Mouse (Mus musculus) kidney, embryonic 15.5 days (tissue): Measurements from ENCODE around the gene Pla2g7. TPM values are rescaled to one million over a fixed set of nuclear protein-coding genes. Genes with fewer than 3 reads are reported as not detected.

ENCODE experiments used
- ATAC-seq: fragments of 200-750 bp; cut with Nextera tagmentation; replicated peaks from 2 replicates; pipeline ENCODE4 v1.8.0; 2017; ENCODE audit warnings: moderate TSS enrichment; ENCODE audit not compliant: low FRiP score
- H3K27ac ChIP-seq: fragments of 300-500 bp; sonication (generic); 2 replicates; pipeline ENCODE4 v1.5.1; 2015; ENCODE audit warnings: mild to moderate bottlenecking, inconsistent platforms
- H3K27me3 ChIP-seq: fragments of 300-500 bp; sonication (generic); 2 replicates; pipeline ENCODE4 v1.6.1; 2015; ENCODE audit warnings: inconsistent platforms
- H3K36me3 ChIP-seq: fragments of 300-500 bp; sonication (generic); 2 replicates; pipeline ENCODE4 v1.6.1; 2015; ENCODE audit warnings: inconsistent platforms
- H3K4me1 ChIP-seq: fragments of 300-500 bp; sonication (generic); 2 replicates; pipeline ENCODE4 v1.6.1; 2015; ENCODE audit warnings: inconsistent platforms
- H3K4me2 ChIP-seq: fragments of 300-500 bp; sonication (generic); 2 replicates; pipeline ENCODE4 v1.6.1; 2015; ENCODE audit warnings: moderate library complexity, mild to moderate bottlenecking, inconsistent platforms
- H3K4me3 ChIP-seq: fragments of 300-500 bp; sonication (generic); replicated peaks from 2 replicates; pipeline ENCODE4 v1.5.1; 2015; ENCODE audit warnings: mild to moderate bottlenecking, inconsistent platforms
- H3K9ac ChIP-seq: fragments of 300-500 bp; sonication (generic); 2 replicates; pipeline ENCODE4 v1.6.1; 2015; ENCODE audit warnings: mild to moderate bottlenecking, inconsistent platforms
- H3K9me3 ChIP-seq: fragments of 300-500 bp; sonication (generic); replicated peaks from 2 replicates; pipeline ENCODE4 v1.6.1; 2016; ENCODE audit warnings: inconsistent platforms
- WGBS: fragments of 180-500 bp; shearing (Covaris S2); methylation state at CpG from one replicate; pipeline ENCODE4 v1.1.7; 2015; ENCODE audit warnings: mixed read lengths; 5-methylcytosine and 5-hydroxymethylcytosine counted together
- polyA plus RNA-seq: library from polyadenylated mRNA; unstranded; fragments of >200 nt; fragmentation: Nextera tagmentation; extraction: Ambion mirVana; gene quantifications from 2 replicates; pipeline ENCODE4 v1.2.1, GENCODE M21; 2015

Gene Pla2g7
- polyA plus RNA-seq, 1 experiment from 2014 or later = 66.6 TPM

GRCm38 (mm10) chr17:43589750-43590149, 21.9 kb downstream of the Pla2g7 start:
- WGBS = 92% methylated on average over 6 of the region's 6 CpGs
- ATAC-seq = no peak

GRCm38 (mm10) chr17:43590531-43590930, 22.6 kb downstream of the Pla2g7 start:
- Histone ChIP-seq H3K9me3 (no peaks in the 10 kb centered on the region), H3K4me1 (no peaks in the 10 kb centered on the region), H3K27me3 (no peaks in the 10 kb centered on the region), H3K4me2 (no peak overlapping the region), H3K4me3 (no peak overlapping the region), H3K9ac (no peak overlapping the region), H3K36me3 (no peaks in the 10 kb centered on the region), H3K27ac (no peak overlapping the region)
- no peak for ATAC-seq
- 85% methylated on average over 5 of the region's 5 CpGs for WGBS

More at GRCm38 (mm10) chr17:43589750-43590149, 21.9 kb downstream of the Pla2g7 start:
- Histone ChIP-seq H3K36me3 (no peaks in the 10 kb centered on the region), H3K27me3 (no peaks in the 10 kb centered on the region), H3K27ac (no peak overlapping the region), H3K9ac (no peak overlapping the region), H3K4me2 (no peak overlapping the region), H3K9me3 (no peaks in the 10 kb centered on the region), H3K4me3 (no peak overlapping the region), H3K4me1 (peaks cover 3% of the 10 kb centered on the region; the same call in 1 of the 2 replicates)

- H3K9me3 ChIP-seq = no peaks in the 10 kb centered on the region
- H3K27ac ChIP-seq = no peak overlapping the region
- no peak overlapping the region for H3K4me3 ChIP-seq
- H3K27me3 ChIP-seq = no peaks in the 10 kb centered on the region
- no peak overlapping the region for H3K4me2 ChIP-seq
- 82% methylated on average over 21 of the region's 21 CpGs for WGBS
- no peak for ATAC-seq
- no peak overlapping the region for H3K9ac ChIP-seq
- H3K4me1 ChIP-seq = no peaks in the 10 kb centered on the region
- H3K36me3 ChIP-seq = peaks cover 6% of the 10 kb centered on the region; the same call in 1 of the 2 replicates
Observed at GRCm38 (mm10) chr17:43592296-43593291, 24.7 kb downstream of the Pla2g7 start.

- H3K4me3 ChIP-seq = no peak overlapping the region
- H3K9me3 ChIP-seq = no peaks in the 10 kb centered on the region
- H3K27ac ChIP-seq = no peak overlapping the region
- no peaks in the 10 kb centered on the region for H3K27me3 ChIP-seq
- ATAC-seq = no peak
- no peak overlapping the region for H3K4me2 ChIP-seq
- WGBS = 94% methylated on average over 2 of the region's 2 CpGs
- peaks cover 12% of the 10 kb centered on the region; the same call in 1 of the 2 replicates for H3K36me3 ChIP-seq
- H3K9ac ChIP-seq = no peak overlapping the region
- H3K4me1 ChIP-seq = no peaks in the 10 kb centered on the region
Observed at GRCm38 (mm10) chr17:43597742-43598141, 29.8 kb downstream of the Pla2g7 start.

DNA sequence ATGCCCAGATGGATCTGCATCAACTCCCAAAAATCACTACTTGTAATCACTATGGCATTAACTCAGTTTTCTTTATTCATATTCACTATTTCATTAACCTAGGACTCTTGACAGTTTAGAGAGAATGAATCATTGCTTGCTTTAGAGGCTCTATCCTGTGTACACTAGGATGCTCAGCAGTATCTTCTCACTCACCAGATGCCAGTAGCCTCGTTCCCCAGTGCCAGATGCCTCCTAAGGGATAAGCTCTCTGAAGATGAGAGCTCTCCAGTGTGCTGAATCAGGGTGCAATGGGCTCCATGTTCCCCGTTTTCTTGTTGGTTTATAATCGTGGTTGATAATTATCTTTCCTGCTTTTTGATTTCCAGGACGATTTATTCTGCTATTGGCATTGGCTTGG, 30.8 kb downstream of the Pla2g7 start:
- no peak overlapping the region for H3K27ac ChIP-seq
- H3K4me2 ChIP-seq = no peak overlapping the region
- WGBS = 72% methylated on average over 4 of the region's 4 CpGs

GRCm38 (mm10) chr17:43606704-43607103, 38.8 kb downstream of the Pla2g7 start:
- Histone ChIP-seq H3K27me3 (no peaks in the 10 kb centered on the region), H3K9me3 (no peaks in the 10 kb centered on the region), H3K4me1 (no peaks in the 10 kb centered on the region), H3K9ac (no peak overlapping the region), H3K4me2 (no peak overlapping the region), H3K27ac (no peak overlapping the region), H3K36me3 (peaks cover 11% of the 10 kb centered on the region), H3K4me3 (no peak overlapping the region)
- ATAC-seq = no peak
- 17% methylated on average over 3 of the region's 3 CpGs for WGBS

More for the DNA sequence above, 30.8 kb downstream of the Pla2g7 start:
- Histone ChIP-seq H3K4me1 (no peaks in the 10 kb centered on the region), H3K9ac (no peak overlapping the region), H3K9me3 (no peaks in the 10 kb centered on the region), H3K27me3 (no peaks in the 10 kb centered on the region), H3K36me3 (peaks cover 16% of the 10 kb centered on the region; the same call in 1 of the 2 replicates), H3K4me3 (no peak overlapping the region)
- no peak for ATAC-seq

DNA sequence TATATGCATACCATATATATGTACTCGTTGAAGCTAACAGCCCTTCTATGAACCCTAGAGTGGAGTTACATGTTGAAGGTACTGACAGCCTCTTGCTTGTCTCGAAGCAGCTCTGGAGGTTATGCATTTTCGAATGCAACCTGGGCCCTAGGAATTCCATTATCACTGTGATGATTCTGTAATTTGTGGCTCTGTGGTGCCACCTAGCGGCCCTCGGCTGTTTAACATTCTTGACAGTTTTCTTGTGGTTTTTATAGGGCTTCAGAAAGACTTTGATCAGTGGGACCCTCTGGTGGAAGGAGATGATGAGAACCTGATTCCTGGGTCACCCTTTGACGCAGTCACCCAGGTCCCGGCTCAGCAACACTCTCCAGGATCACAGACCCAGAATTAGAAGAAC, 43.7 kb downstream of the Pla2g7 start:
- ATAC-seq = no peak
- H3K27ac ChIP-seq = no peak overlapping the region
- no peaks in the 10 kb centered on the region for H3K27me3 ChIP-seq
- no peak overlapping the region for H3K4me3 ChIP-seq
- WGBS = 19% methylated on average over 7 of the region's 7 CpGs
- no peak overlapping the region for H3K4me2 ChIP-seq
- H3K9me3 ChIP-seq = no peaks in the 10 kb centered on the region
- H3K4me1 ChIP-seq = no peaks in the 10 kb centered on the region
- H3K9ac ChIP-seq = no peak overlapping the region
- no peaks in the 10 kb centered on the region for H3K36me3 ChIP-seq

DNA sequence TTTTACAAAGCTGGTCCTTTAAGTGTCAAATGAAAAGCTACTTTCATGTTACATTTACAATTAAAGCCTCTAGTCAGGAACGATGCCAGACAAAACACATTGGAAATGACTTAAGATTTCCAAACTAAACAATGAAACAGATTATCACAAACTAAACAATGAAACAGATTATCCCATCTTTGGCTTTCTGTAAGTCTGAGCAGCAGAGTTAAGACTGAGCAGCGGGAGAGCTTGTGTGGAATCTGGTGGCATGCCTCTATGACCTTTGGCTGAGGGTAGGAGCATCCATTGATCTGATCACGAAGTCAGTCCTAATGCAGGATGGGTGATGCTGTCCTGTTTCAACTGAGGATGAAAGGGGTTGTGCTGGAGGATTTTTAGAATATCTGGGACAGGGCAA, 44.3 kb downstream of the Pla2g7 start:
- no peak for ATAC-seq
- H3K4me3 ChIP-seq = no peak overlapping the region
- no peaks in the 10 kb centered on the region for H3K27me3 ChIP-seq
- 70% methylated on average over 3 of the region's 3 CpGs for WGBS
- no peaks in the 10 kb centered on the region for H3K4me1 ChIP-seq
- no peak overlapping the region for H3K4me2 ChIP-seq
- H3K27ac ChIP-seq = no peak overlapping the region
- H3K9ac ChIP-seq = no peak overlapping the region
- no peaks in the 10 kb centered on the region for H3K36me3 ChIP-seq
- no peaks in the 10 kb centered on the region for H3K9me3 ChIP-seq

DNA sequence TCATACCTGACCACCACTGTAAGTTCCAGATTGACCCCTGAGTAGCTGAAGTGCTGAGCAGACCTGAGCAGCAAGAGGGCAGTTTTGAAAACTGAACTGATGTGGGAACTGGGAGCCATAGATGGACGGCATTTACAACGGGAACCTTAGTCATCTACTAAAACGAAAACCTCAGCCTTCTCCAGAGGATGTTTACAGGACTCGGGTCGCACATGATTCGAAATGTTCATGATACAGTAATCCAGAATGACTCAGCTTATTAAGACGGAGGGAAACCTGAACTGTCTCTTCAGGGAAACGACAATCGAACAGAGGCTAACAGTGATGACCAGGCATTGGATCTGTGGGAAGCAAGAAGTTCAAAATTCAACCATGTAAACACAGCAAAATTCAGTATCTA, 51.3 kb downstream of the Pla2g7 start:
- no peak overlapping the region for H3K4me2 ChIP-seq
- no peak overlapping the region for H3K9ac ChIP-seq
- WGBS = 86% methylated on average over 9 of the region's 9 CpGs
- H3K4me3 ChIP-seq = no peak overlapping the region
- H3K27ac ChIP-seq = no peak overlapping the region
- H3K4me1 ChIP-seq = no peaks in the 10 kb centered on the region
- no peak for ATAC-seq
- no peaks in the 10 kb centered on the region for H3K9me3 ChIP-seq
- H3K27me3 ChIP-seq = no peaks in the 10 kb centered on the region
- no peaks in the 10 kb centered on the region for H3K36me3 ChIP-seq

GRCm38 (mm10) chr17:43622076-43622475, 54.2 kb downstream of the Pla2g7 start:
- Histone ChIP-seq H3K27me3 (no peaks in the 10 kb centered on the region), H3K9me3 (no peaks in the 10 kb centered on the region), H3K9ac (no peak overlapping the region), H3K4me1 (no peaks in the 10 kb centered on the region), H3K4me2 (no peak overlapping the region), H3K36me3 (no peaks in the 10 kb centered on the region), H3K27ac (no peak overlapping the region), H3K4me3 (no peak overlapping the region)
- 86% methylated on average over 10 of the region's 10 CpGs for WGBS
- ATAC-seq = no peak

DNA sequence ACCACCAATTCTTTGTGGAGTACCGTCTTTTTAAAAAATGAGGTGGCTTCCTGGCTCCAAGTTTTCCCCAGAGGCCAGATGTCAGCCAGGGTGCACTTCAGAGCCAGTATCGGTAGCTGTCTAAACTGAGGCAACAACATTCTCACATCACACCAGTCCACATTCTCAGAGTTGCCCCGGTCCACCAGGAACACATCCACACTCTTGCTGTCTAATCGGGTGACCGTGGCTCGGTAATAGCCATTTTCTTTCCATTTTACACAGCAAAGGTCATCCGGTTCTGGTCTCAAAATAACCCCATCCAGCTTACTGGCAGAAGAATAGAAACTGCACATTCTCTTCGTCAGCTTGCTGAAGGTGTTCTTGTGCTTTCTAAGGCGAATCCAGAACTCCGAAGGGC, 60.3 kb downstream of the Pla2g7 start:
- Histone ChIP-seq H3K36me3 (no peaks in the 10 kb centered on the region), H3K4me1 (peaks cover 16% of the 10 kb centered on the region), H3K9ac (no peak overlapping the region), H3K4me3 (no peak overlapping the region), H3K27me3 (peaks cover 40% of the 10 kb centered on the region), H3K9me3 (peaks cover 6% of the 10 kb centered on the region; the same call in 1 of the 2 replicates), H3K27ac (no peak overlapping the region), H3K4me2 (no peak overlapping the region)
- ATAC-seq = no peak
- WGBS = 91% methylated on average over 10 of the region's 10 CpGs

DNA sequence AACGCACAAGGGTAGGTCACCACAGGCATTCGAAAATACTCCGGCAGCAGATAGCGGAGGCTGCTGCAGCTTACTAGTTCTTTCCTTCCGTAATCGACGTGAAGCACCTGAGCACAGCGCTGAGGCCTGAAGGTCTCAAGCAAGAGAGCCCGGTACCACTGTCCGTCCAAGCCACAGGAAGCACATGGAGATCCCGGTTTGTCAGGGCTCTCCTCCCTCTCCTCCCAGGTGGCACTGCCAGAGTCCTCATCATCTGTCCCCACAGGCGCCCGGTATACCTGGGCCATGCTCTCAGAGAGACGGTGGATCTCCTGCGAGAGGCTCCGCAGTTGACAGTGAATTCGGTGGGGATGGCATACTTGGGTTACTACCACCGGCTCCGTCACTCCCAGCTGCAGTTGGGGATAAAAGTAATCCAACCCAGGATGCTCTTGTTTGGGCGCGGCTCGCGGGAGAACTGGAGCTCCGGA, 61.2 kb downstream of the Pla2g7 start:
- ATAC-seq = no peak; the same call in 1 of the 2 replicates
- H3K4me1 ChIP-seq = peaks cover 16% of the 10 kb centered on the region
- H3K27ac ChIP-seq = no peak overlapping the region
- H3K9me3 ChIP-seq = peaks cover 6% of the 10 kb centered on the region; the same call in 1 of the 2 replicates
- H3K36me3 ChIP-seq = no peaks in the 10 kb centered on the region
- 23% methylated on average over 24 of the region's 24 CpGs for WGBS
- peaks cover 40% of the 10 kb centered on the region for H3K27me3 ChIP-seq
- H3K4me3 ChIP-seq = peak overlapping the region; percentile 46
- no peak overlapping the region for H3K9ac ChIP-seq
- H3K4me2 ChIP-seq = peak overlapping the region; percentile 83
